In genomic region chr7:105738948-105739347, GRCm38 (mm10) we compare ENCODE assay signal across 8 mouse cellular contexts. TPM values are rescaled to one million over a fixed set of nuclear protein-coding genes. Genes with fewer than 3 reads are reported as not detected.
DNase-seq lines count a peak whose midpoint lies in the region; ATAC-seq lines count a peak whose summit lies in the region.

No protein-coding gene starts in this region.

- no peak for ATAC-seq in forebrain, embryonic 12.5 days (ENCODE audit: low FRiP score)
- no peak for ATAC-seq in embryonic facial prominence, embryonic 11.5 days (replicated peaks; ENCODE audit: insufficient number of reproducible peaks, low FRiP score, low TSS enrichment, low read depth)
- peak; percentile 36; the same call in 1 of the 2 replicates for ATAC-seq in limb, embryonic 11.5 days (ENCODE audit: insufficient number of reproducible peaks, low FRiP score, low TSS enrichment, low read depth)
- ATAC-seq in midbrain, embryonic 11.5 days (ENCODE audit: low FRiP score): no peak

- H3K4me3 ChIP-seq in forebrain, embryonic 10.5 days: peak overlapping the region; percentile 87
- no peak overlapping the region for H3K4me3 ChIP-seq in forebrain, embryonic 12.5 days (replicated peaks)
- H3K4me3 ChIP-seq in embryonic facial prominence, embryonic 11.5 days (ENCODE audit: low read depth, low read length): no peak overlapping the region
- H3K4me3 ChIP-seq in limb, embryonic 11.5 days (ENCODE audit: low read depth, low read length): no peak overlapping the region
- H3K4me3 ChIP-seq in midbrain, embryonic 11.5 days (ENCODE audit: low read depth, low read length): no peak overlapping the region

- H3K9ac ChIP-seq in forebrain, embryonic 12.5 days: no peak overlapping the region
- H3K9ac ChIP-seq in embryonic facial prominence, embryonic 11.5 days (replicated peaks; ENCODE audit: low read length): no peak overlapping the region
- no peak overlapping the region for H3K9ac ChIP-seq in limb, embryonic 11.5 days (ENCODE audit: low read length)
- H3K9ac ChIP-seq in midbrain, embryonic 11.5 days (ENCODE audit: low read length): no peak overlapping the region

- 35% methylated on average over 3 of the region's 3 CpGs for WGBS in forebrain, embryonic 10.5 days
- WGBS in forebrain, embryonic 12.5 days: 40% methylated on average over 3 of the region's 3 CpGs
- WGBS in embryonic facial prominence, embryonic 11.5 days: 22% methylated on average over 3 of the region's 3 CpGs
- 20% methylated on average over 3 of the region's 3 CpGs for WGBS in limb, embryonic 11.5 days
- 25% methylated on average over 3 of the region's 3 CpGs for WGBS in midbrain, embryonic 11.5 days

- no peak for DNase-seq in forebrain, embryonic 10.5 days (ENCODE audit: extremely low spot score, low spot score)
- peak; percentile 77 for DNase-seq in embryonic facial prominence, embryonic 11.5 days (ENCODE audit: low spot score)
- DNase-seq in heart, postnatal 25 days (ENCODE audit: low spot score): peak; percentile 79
- DNase-seq in limb, embryonic 11.5 days (ENCODE audit: low spot score): peak; percentile 73
- peak; percentile 88 for DNase-seq in midbrain, embryonic 11.5 days (ENCODE audit: low spot score, missing footprints)
- DNase-seq in layer of hippocampus, adult 9-10 months (ENCODE audit: low spot score): no peak
- no peak for DNase-seq in layer of hippocampus, adult 8-10 months (ENCODE audit: low spot score in 2 of 2)

- no peak overlapping the region for H3K4me2 ChIP-seq in forebrain, embryonic 12.5 days
- H3K4me2 ChIP-seq in embryonic facial prominence, embryonic 11.5 days (ENCODE audit: low read depth, low read length): no peak overlapping the region
- H3K4me2 ChIP-seq in limb, embryonic 11.5 days (ENCODE audit: low read depth, severe bottlenecking): peak overlapping the region; percentile 12; the same call in 1 of the 2 replicates
- no peak overlapping the region for H3K4me2 ChIP-seq in midbrain, embryonic 11.5 days

- H3K36me3 ChIP-seq in forebrain, embryonic 10.5 days (replicated peaks): peaks cover 48% of the 10 kb centered on the region
- peaks cover 47% of the 10 kb centered on the region for H3K36me3 ChIP-seq in forebrain, embryonic 12.5 days (replicated peaks)
- H3K36me3 ChIP-seq in embryonic facial prominence, embryonic 11.5 days (replicated peaks; ENCODE audit: control insufficient read depth, insufficient read depth, low read depth, low read length): peaks cover 7% of the 10 kb centered on the region
- H3K36me3 ChIP-seq in limb, embryonic 11.5 days (ENCODE audit: control insufficient read depth, insufficient read depth, low read length): peaks cover 19% of the 10 kb centered on the region
- peaks cover 19% of the 10 kb centered on the region for H3K36me3 ChIP-seq in midbrain, embryonic 11.5 days (ENCODE audit: control insufficient read depth, insufficient read depth, low read length)

- peaks cover 52% of the 10 kb centered on the region for H3K4me1 ChIP-seq in forebrain, embryonic 10.5 days
- H3K4me1 ChIP-seq in forebrain, embryonic 12.5 days: peaks cover 34% of the 10 kb centered on the region
- H3K4me1 ChIP-seq in embryonic facial prominence, embryonic 11.5 days (ENCODE audit: control insufficient read depth, insufficient read depth, low read length): no peaks in the 10 kb centered on the region
- peaks cover 12% of the 10 kb centered on the region for H3K4me1 ChIP-seq in limb, embryonic 11.5 days (ENCODE audit: control insufficient read depth, insufficient read depth, low read length)
- H3K4me1 ChIP-seq in midbrain, embryonic 11.5 days (ENCODE audit: control insufficient read depth, insufficient read depth, low read length): peaks cover 22% of the 10 kb centered on the region; the same call in 1 of the 2 replicates

- no peaks in the 10 kb centered on the region for H3K27me3 ChIP-seq in forebrain, embryonic 10.5 days (ENCODE audit: poor library complexity, severe bottlenecking)
- H3K27me3 ChIP-seq in forebrain, embryonic 12.5 days: no peaks in the 10 kb centered on the region
- no peaks in the 10 kb centered on the region for H3K27me3 ChIP-seq in embryonic facial prominence, embryonic 11.5 days (ENCODE audit: control insufficient read depth, insufficient read depth, low read length)
- no peaks in the 10 kb centered on the region for H3K27me3 ChIP-seq in limb, embryonic 11.5 days (ENCODE audit: control insufficient read depth, insufficient read depth, low read length)
- no peaks in the 10 kb centered on the region for H3K27me3 ChIP-seq in midbrain, embryonic 11.5 days (ENCODE audit: control insufficient read depth, insufficient read depth, low read length)

- peak overlapping the region; percentile 79 for H3K27ac ChIP-seq in forebrain, embryonic 10.5 days
- no peak overlapping the region for H3K27ac ChIP-seq in forebrain, embryonic 12.5 days
- H3K27ac ChIP-seq in embryonic facial prominence, embryonic 11.5 days (replicated peaks; ENCODE audit: low read depth, low read length): no peak overlapping the region; the same call in 1 of the 2 replicates
- H3K27ac ChIP-seq in limb, embryonic 11.5 days (replicated peaks; ENCODE audit: low read depth, low read length): no peak overlapping the region; the same call in 1 of the 2 replicates
- H3K27ac ChIP-seq in midbrain, embryonic 11.5 days (ENCODE audit: low read depth, low read length): no peak overlapping the region

- intact Hi-C loops in heart, postnatal 25 days (cut with DNase I): loop anchor here (5.0 kb wide), 3 partner anchors 97 to 257 kb away; partner anchors contain the start of genes Arfip2, Cavin3, Gm45799 and Smpd1

- no peaks in the 10 kb centered on the region for H3K9me3 ChIP-seq in forebrain, embryonic 10.5 days
- H3K9me3 ChIP-seq in forebrain, embryonic 12.5 days: no peaks in the 10 kb centered on the region
- no peaks in the 10 kb centered on the region for H3K9me3 ChIP-seq in embryonic facial prominence, embryonic 11.5 days (replicated peaks; ENCODE audit: control insufficient read depth, low read length)
- H3K9me3 ChIP-seq in limb, embryonic 11.5 days (ENCODE audit: control insufficient read depth, low read length): no peaks in the 10 kb centered on the region
- no peaks in the 10 kb centered on the region for H3K9me3 ChIP-seq in midbrain, embryonic 11.5 days (ENCODE audit: control insufficient read depth, low read length)

RNA-seq across cellular contexts. Expression of gene Rrp8, which starts 1.8 kb away (rescaled TPM):
- 43.5 and 46.5 TPM in 2 replicates for polyA plus RNA-seq in forebrain, embryonic 10.5 days (2016; fragmentation: Nextera tagmentation; extraction: Ambion mirVana)
- 39.5 and 41.5 TPM in 2 replicates for polyA plus RNA-seq in forebrain, embryonic 12.5 days (2016; fragmentation: Nextera tagmentation; extraction: Ambion mirVana)
- 46.2 and 51.2 TPM in 2 replicates for polyA plus RNA-seq in embryonic facial prominence, embryonic 11.5 days (2014; fragmentation: Nextera tagmentation; extraction: Ambion mirVana)
- total RNA-seq in heart, postnatal 25 days (2021): 1 to 10 TPM; 9.5 TPM
- polyA plus RNA-seq in limb, embryonic 11.5 days (2014; fragmentation: Nextera tagmentation; extraction: Ambion mirVana): 48.4 and 50.6 TPM in 2 replicates
- polyA plus RNA-seq in midbrain, embryonic 11.5 days (2014; fragmentation: Nextera tagmentation; extraction: Ambion mirVana): 41.2 and 45.0 TPM in 2 replicates
- 10 to 100 TPM in 3 of 4 experiments, 1 to 10 TPM in 1; 9.6 to 13.0 (median 12.7) TPM for total RNA-seq in layer of hippocampus, adult 8-10 months (2022)

RNA-seq across cellular contexts. Expression of gene Ilk, which starts 2.6 kb away (rescaled TPM):
- 208 and 211 TPM in 2 replicates for polyA plus RNA-seq in forebrain, embryonic 10.5 days (2016; fragmentation: Nextera tagmentation; extraction: Ambion mirVana)
- polyA plus RNA-seq in forebrain, embryonic 12.5 days (2016; fragmentation: Nextera tagmentation; extraction: Ambion mirVana): 184 and 187 TPM in 2 replicates
- 239 TPM in 2 replicates for polyA plus RNA-seq in embryonic facial prominence, embryonic 11.5 days (2014; fragmentation: Nextera tagmentation; extraction: Ambion mirVana)
- 100 to 1,000 TPM in 1 of 2 experiments, 10 to 100 TPM in 1; 94.4 to 104 TPM for total RNA-seq in heart, postnatal 25 days (2021)
- 224 and 237 TPM in 2 replicates for polyA plus RNA-seq in limb, embryonic 11.5 days (2014; fragmentation: Nextera tagmentation; extraction: Ambion mirVana)
- 238 and 241 TPM in 2 replicates for polyA plus RNA-seq in midbrain, embryonic 11.5 days (2014; fragmentation: Nextera tagmentation; extraction: Ambion mirVana)
- 10 to 100 TPM; 67.9 to 94.5 (median 84.3) TPM for total RNA-seq in layer of hippocampus, adult 8-10 months (2022)

RNA-seq across cellular contexts. Expression of gene Taf10, which starts 5.2 kb away (rescaled TPM):
- polyA plus RNA-seq in forebrain, embryonic 10.5 days (2016; fragmentation: Nextera tagmentation; extraction: Ambion mirVana): 178 and 183 TPM in 2 replicates
- polyA plus RNA-seq in forebrain, embryonic 12.5 days (2016; fragmentation: Nextera tagmentation; extraction: Ambion mirVana): 145 and 170 TPM in 2 replicates
- polyA plus RNA-seq in embryonic facial prominence, embryonic 11.5 days (2014; fragmentation: Nextera tagmentation; extraction: Ambion mirVana): 168 and 181 TPM in 2 replicates
- 10 to 100 TPM; 90.1 to 90.3 TPM for total RNA-seq in heart, postnatal 25 days (2021)
- polyA plus RNA-seq in limb, embryonic 11.5 days (2014; fragmentation: Nextera tagmentation; extraction: Ambion mirVana): 166 and 179 TPM in 2 replicates
- polyA plus RNA-seq in midbrain, embryonic 11.5 days (2014; fragmentation: Nextera tagmentation; extraction: Ambion mirVana): 163 and 195 TPM in 2 replicates
- 100 to 1,000 TPM; 102 to 123 (median 111) TPM for total RNA-seq in layer of hippocampus, adult 8-10 months (2022)

RNA-seq across cellular contexts. Expression of gene Tpp1, which starts 13.1 kb away (rescaled TPM):
- polyA plus RNA-seq in forebrain, embryonic 10.5 days (2016; fragmentation: Nextera tagmentation; extraction: Ambion mirVana): 60.2 and 62.6 TPM in 2 replicates
- polyA plus RNA-seq in forebrain, embryonic 12.5 days (2016; fragmentation: Nextera tagmentation; extraction: Ambion mirVana): 45.8 and 48.3 TPM in 2 replicates
- 38.1 and 42.6 TPM in 2 replicates for polyA plus RNA-seq in embryonic facial prominence, embryonic 11.5 days (2014; fragmentation: Nextera tagmentation; extraction: Ambion mirVana)
- total RNA-seq in heart, postnatal 25 days (2021): 10 to 100 TPM; 37.4 to 40.7 TPM
- polyA plus RNA-seq in limb, embryonic 11.5 days (2014; fragmentation: Nextera tagmentation; extraction: Ambion mirVana): 35.9 and 41.7 TPM in 2 replicates
- 54.1 and 57.9 TPM in 2 replicates for polyA plus RNA-seq in midbrain, embryonic 11.5 days (2014; fragmentation: Nextera tagmentation; extraction: Ambion mirVana)
- 100 to 1,000 TPM in 1 of 4 experiments, 10 to 100 TPM in 3; 62.3 to 111 (median 75.7) TPM for total RNA-seq in layer of hippocampus, adult 8-10 months (2022)

RNA-seq across cellular contexts. Expression of gene Dchs1, which starts 48.5 kb away (rescaled TPM):
- 8.8 and 9.9 TPM in 2 replicates for polyA plus RNA-seq in forebrain, embryonic 10.5 days (2016; fragmentation: Nextera tagmentation; extraction: Ambion mirVana)
- polyA plus RNA-seq in forebrain, embryonic 12.5 days (2016; fragmentation: Nextera tagmentation; extraction: Ambion mirVana): 22.9 and 25.0 TPM in 2 replicates
- 18.5 and 19.3 TPM in 2 replicates for polyA plus RNA-seq in embryonic facial prominence, embryonic 11.5 days (2014; fragmentation: Nextera tagmentation; extraction: Ambion mirVana)
- 10 to 100 TPM in 1 of 2 experiments, 1 to 10 TPM in 1; 9.1 to 10.6 TPM for total RNA-seq in heart, postnatal 25 days (2021)
- 22.8 and 25.5 TPM in 2 replicates for polyA plus RNA-seq in limb, embryonic 11.5 days (2014; fragmentation: Nextera tagmentation; extraction: Ambion mirVana)
- polyA plus RNA-seq in midbrain, embryonic 11.5 days (2014; fragmentation: Nextera tagmentation; extraction: Ambion mirVana): 10.7 and 12.7 TPM in 2 replicates
- 10 to 100 TPM; 11.6 to 13.1 (median 12.1) TPM for total RNA-seq in layer of hippocampus, adult 8-10 months (2022)

Comparison
In these comparisons a context has a peak if more than half of its experiments do, and no peak if none do; other contexts are left out.
1. DNase-seq: peak in embryonic facial prominence, embryonic 11.5 days (single experiment), heart, postnatal 25 days (single experiment), limb, embryonic 11.5 days (single experiment) and midbrain, embryonic 11.5 days (single experiment); none in forebrain, embryonic 10.5 days (single experiment), layer of hippocampus, adult 9-10 months (single experiment) and layer of hippocampus, adult 8-10 months (0 of 2).